ENCODE assay signal across 8 mouse cellular contexts in genomic region chr1:74285212-74286010, GRCm38 (mm10). TPM values are rescaled to one million over a fixed set of nuclear protein-coding genes. Genes with fewer than 3 reads are reported as not detected.
DNase-seq lines count a peak whose midpoint lies in the region; ATAC-seq and TF ChIP-seq lines count a peak whose summit lies in the region.

No protein-coding gene starts in this region.

- WGBS in hindbrain, embryonic 12.5 days = 3% methylated on average over 23 of the region's 23 CpGs
- 5% methylated on average over 23 of the region's 23 CpGs for WGBS in midbrain, embryonic 14.5 days

- peak overlapping the region; percentile 96 for H3K4me3 ChIP-seq in testis, adult 2 months (ENCODE audit: control insufficient read depth, low read depth, low read length)
- H3K4me3 ChIP-seq in hindbrain, embryonic 12.5 days = peak overlapping the region; percentile 78
- peak overlapping the region; percentile 83 for H3K4me3 ChIP-seq in midbrain, embryonic 14.5 days (replicated peaks; ENCODE audit: low read depth, low read length)

- TF ChIP-seq CTCF in testis, adult 2 months (IDR thresholded peaks at IDR 0.05; ENCODE audit: control insufficient read depth, insufficient read depth, insufficient replicate concordance, low read depth, low read length) = no peak

- peak; percentile 1; the same call in 1 of the 2 replicates for ATAC-seq in frontal cortex, adult (ENCODE audit: low TSS enrichment)
- no peak for ATAC-seq in hindbrain, embryonic 12.5 days (ENCODE audit: low FRiP score)
- ATAC-seq in midbrain, embryonic 14.5 days (ENCODE audit: low FRiP score, low TSS enrichment) = no peak

- peaks cover 8% of the 10 kb centered on the region for H3K4me1 ChIP-seq in testis, adult 2 months (ENCODE audit: control insufficient read depth, insufficient read depth, low read length)
- H3K4me1 ChIP-seq in hindbrain, embryonic 12.5 days = peaks cover 20% of the 10 kb centered on the region
- peaks cover 13% of the 10 kb centered on the region for H3K4me1 ChIP-seq in midbrain, embryonic 14.5 days (ENCODE audit: control insufficient read depth, insufficient read depth, low read length)

- H3K4me2 ChIP-seq in hindbrain, embryonic 12.5 days (replicated peaks) = peak overlapping the region; percentile 78
- peak overlapping the region; percentile 78 for H3K4me2 ChIP-seq in midbrain, embryonic 14.5 days (ENCODE audit: low read length)

- H3K27ac ChIP-seq in testis, adult 2 months (ENCODE audit: control insufficient read depth, insufficient read depth, low read depth, low read length) = peak overlapping the region; percentile 62
- H3K27ac ChIP-seq in hindbrain, embryonic 12.5 days = no peak overlapping the region
- H3K27ac ChIP-seq in midbrain, embryonic 14.5 days (replicated peaks; ENCODE audit: low read depth, low read length) = no peak overlapping the region

- H3K36me3 ChIP-seq in testis, adult 2 months (ENCODE audit: control insufficient read depth, insufficient read depth, low read length) = peaks cover 12% of the 10 kb centered on the region
- H3K36me3 ChIP-seq in hindbrain, embryonic 12.5 days = peaks cover 44% of the 10 kb centered on the region
- H3K36me3 ChIP-seq in midbrain, embryonic 14.5 days (ENCODE audit: control insufficient read depth, insufficient read depth, low read length) = peaks cover 33% of the 10 kb centered on the region

- H3K27me3 ChIP-seq in testis, adult 2 months (ENCODE audit: control insufficient read depth, insufficient read depth, low read length) = no peaks in the 10 kb centered on the region
- no peaks in the 10 kb centered on the region for H3K27me3 ChIP-seq in hindbrain, embryonic 12.5 days
- no peaks in the 10 kb centered on the region for H3K27me3 ChIP-seq in midbrain, embryonic 14.5 days (ENCODE audit: control insufficient read depth, insufficient read depth, low read length)

- no peak for TF ChIP-seq POLR2A in testis, adult 2 months (IDR thresholded peaks at IDR 0.05; ENCODE audit: control insufficient read depth, low read depth, low read length)

- no peaks in the 10 kb centered on the region for H3K9me3 ChIP-seq in hindbrain, embryonic 12.5 days (replicated peaks)
- H3K9me3 ChIP-seq in midbrain, embryonic 14.5 days (ENCODE audit: control insufficient read depth, low read length) = no peaks in the 10 kb centered on the region

- H3K9ac ChIP-seq in hindbrain, embryonic 12.5 days = peak overlapping the region; percentile 72
- H3K9ac ChIP-seq in midbrain, embryonic 14.5 days (replicated peaks; ENCODE audit: low read length) = peak overlapping the region; percentile 72

- DNase-seq in frontal cortex, postnatal 14 days (ENCODE audit: low spot score in 2 of 2) = no peak
- no peak for DNase-seq in testis, postnatal 14 days (ENCODE audit: low spot score)
- no peak for DNase-seq in midbrain, embryonic 14.5 days
- no peak for DNase-seq in urinary bladder, postnatal 14 days (ENCODE audit: low spot score)
- DNase-seq in ovary, postnatal 36 days (ENCODE audit: low spot score) = no peak

RNA-seq across cellular contexts. Expression of gene Pnkd, which starts 0.7 kb away (rescaled TPM):
- polyA plus RNA-seq in testis, adult 2 months (2012; rRNA removed) = 118 and 119 TPM in 2 replicates
- polyA plus RNA-seq in hindbrain, embryonic 12.5 days (2016; fragmentation: Nextera tagmentation; extraction: Ambion mirVana) = 94.0 and 97.8 TPM in 2 replicates
- polyA plus RNA-seq in midbrain, embryonic 14.5 days (2014; fragmentation: Nextera tagmentation; extraction: Ambion mirVana) = 99.0 and 107 TPM in 2 replicates

RNA-seq across cellular contexts. Expression of gene Aamp, which starts 0.9 kb away (rescaled TPM):
- polyA plus RNA-seq in testis, adult 2 months (2012; rRNA removed) = 1,529 and 1,552 TPM in 2 replicates
- 180 and 183 TPM in 2 replicates for polyA plus RNA-seq in hindbrain, embryonic 12.5 days (2016; fragmentation: Nextera tagmentation; extraction: Ambion mirVana)
- 184 and 205 TPM in 2 replicates for polyA plus RNA-seq in midbrain, embryonic 14.5 days (2014; fragmentation: Nextera tagmentation; extraction: Ambion mirVana)

RNA-seq across cellular contexts. Expression of gene Gpbar1, which starts 7.1 kb away (rescaled TPM):
- 0.10 and 0.16 TPM in 2 replicates for polyA plus RNA-seq in testis, adult 2 months (2012; rRNA removed)
- polyA plus RNA-seq in hindbrain, embryonic 12.5 days (2016; fragmentation: Nextera tagmentation; extraction: Ambion mirVana) = 0.19 TPM in 1 of 2 replicates, not detected in the other
- 0.27 and 0.39 TPM in 2 replicates for polyA plus RNA-seq in midbrain, embryonic 14.5 days (2014; fragmentation: Nextera tagmentation; extraction: Ambion mirVana)

RNA-seq across cellular contexts. Expression of gene Tmbim1, which starts 20.0 kb away (rescaled TPM):
- 6.3 TPM in 2 replicates for polyA plus RNA-seq in testis, adult 2 months (2012; rRNA removed)
- 11.7 and 13.4 TPM in 2 replicates for polyA plus RNA-seq in hindbrain, embryonic 12.5 days (2016; fragmentation: Nextera tagmentation; extraction: Ambion mirVana)
- polyA plus RNA-seq in midbrain, embryonic 14.5 days (2014; fragmentation: Nextera tagmentation; extraction: Ambion mirVana) = 3.8 and 5.6 TPM in 2 replicates

RNA-seq across cellular contexts. Expression of gene Arpc2, which starts 49.5 kb away (rescaled TPM):
- 98.3 and 107 TPM in 2 replicates for polyA plus RNA-seq in testis, adult 2 months (2012; rRNA removed)
- polyA plus RNA-seq in hindbrain, embryonic 12.5 days (2016; fragmentation: Nextera tagmentation; extraction: Ambion mirVana) = 370 and 394 TPM in 2 replicates
- 322 and 338 TPM in 2 replicates for polyA plus RNA-seq in midbrain, embryonic 14.5 days (2014; fragmentation: Nextera tagmentation; extraction: Ambion mirVana)
